Mouse (Mus musculus): ENCODE measurements at regions not wholly inside any gene's neighbourhood (a gene's known extent, or its start where the extent isn't known, plus 50 kb on each side); places are given as distances from the start of the nearest gene placed in this dataset.

DNA sequence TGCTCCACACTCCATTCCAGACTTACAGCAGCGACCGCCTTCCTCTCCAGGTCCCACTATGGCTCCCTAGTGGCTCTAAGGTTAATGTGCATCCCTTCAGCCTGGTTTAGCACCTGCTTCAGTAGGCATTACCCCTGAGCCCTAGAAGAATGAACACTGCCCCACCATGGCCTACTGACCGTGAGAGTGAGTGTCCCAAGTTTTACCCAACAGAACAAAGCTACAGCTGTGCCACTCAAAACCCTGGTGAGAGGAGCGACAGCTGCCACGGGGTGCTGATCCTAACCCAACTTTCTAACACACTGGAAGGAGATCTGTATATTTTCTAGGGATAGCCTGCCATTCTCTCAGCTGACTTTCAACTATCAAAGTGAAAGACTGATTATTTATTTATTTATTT is 208.9 kb upstream of the Klf14 start:
- TF ChIP-seq GATA1 (IDR thresholded peaks at IDR 0.05; ENCODE audit: low read length), result no peak

DNA sequence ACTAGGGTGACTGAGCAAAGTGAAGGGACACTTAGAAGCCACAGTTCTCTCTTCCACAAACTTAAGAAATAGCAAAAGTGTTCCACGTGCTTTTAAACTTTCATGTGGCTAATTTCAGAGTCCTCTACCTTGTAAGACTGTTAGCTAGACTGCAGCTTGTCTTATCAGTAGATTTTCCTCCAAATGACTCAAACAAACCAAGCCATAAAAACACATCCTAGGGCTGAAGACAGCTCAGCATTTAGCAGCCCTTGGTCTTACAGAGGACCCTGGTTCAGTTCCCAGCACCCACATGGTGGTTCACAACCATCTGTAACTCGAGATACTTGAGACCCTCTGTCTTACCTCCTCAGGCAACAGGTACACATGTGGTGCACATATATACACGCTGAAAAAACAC is 209.9 kb upstream of the Klf14 start:
- TF ChIP-seq GATA1 (IDR thresholded peaks at IDR 0.05; ENCODE audit: low read length), result no peak

DNA sequence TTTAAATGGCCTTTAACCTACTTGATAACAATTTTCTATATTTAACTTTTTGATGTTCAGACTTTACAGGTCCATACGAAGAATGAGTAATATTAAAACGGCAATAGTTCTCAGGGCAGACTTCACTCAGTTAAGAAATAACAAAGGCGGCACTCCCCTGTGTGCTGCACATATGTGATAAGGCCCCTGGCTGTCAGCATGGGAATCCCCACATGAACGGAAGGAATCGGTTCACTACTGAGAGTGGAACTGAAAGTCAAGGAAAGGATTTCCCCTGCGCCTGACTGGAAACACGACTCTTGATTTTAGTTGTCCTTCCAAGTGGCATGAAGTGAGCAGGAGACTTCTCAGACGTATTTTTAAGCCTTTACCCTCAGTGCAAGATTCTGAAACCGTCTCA is 210.5 kb upstream of the Klf14 start:
- TF ChIP-seq GATA1 (IDR thresholded peaks at IDR 0.05; ENCODE audit: low read length), result no peak

DNA sequence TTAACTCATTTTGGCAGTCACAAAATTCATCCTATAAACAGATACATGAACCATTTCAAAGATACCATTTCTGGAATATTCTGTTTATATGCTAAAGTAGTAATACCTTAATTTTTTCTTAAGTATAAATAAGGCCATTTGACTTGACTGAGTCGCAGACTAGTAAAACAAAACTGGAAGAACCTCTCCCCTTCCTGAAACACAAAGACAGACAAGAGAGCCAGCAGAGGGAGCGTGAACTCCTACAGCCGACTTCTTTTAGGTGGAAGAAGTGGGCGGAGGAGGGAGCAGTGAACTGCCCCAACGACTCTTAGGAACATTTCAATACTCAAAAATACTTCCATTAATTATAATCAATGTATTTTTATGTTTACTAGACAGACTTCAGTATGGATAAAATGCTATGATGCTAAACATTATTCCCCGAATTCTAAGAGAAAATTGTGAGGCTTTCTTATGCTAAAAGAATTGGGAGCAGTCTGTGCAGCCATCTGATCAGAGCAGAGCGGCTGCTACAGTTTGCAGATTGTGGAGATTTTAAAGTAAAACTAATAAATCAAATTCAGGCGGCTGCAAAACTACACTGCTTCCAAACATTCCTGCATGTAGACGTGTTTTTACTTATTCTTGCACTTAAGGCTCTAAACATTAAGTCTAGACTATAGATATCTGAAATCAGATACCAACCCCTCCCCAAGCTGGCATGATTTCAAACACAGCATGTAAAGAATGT is 211.2 kb upstream of the Klf14 start:
- no peak for TF ChIP-seq GATA1 (IDR thresholded peaks at IDR 0.05; ENCODE audit: low read length)

DNA sequence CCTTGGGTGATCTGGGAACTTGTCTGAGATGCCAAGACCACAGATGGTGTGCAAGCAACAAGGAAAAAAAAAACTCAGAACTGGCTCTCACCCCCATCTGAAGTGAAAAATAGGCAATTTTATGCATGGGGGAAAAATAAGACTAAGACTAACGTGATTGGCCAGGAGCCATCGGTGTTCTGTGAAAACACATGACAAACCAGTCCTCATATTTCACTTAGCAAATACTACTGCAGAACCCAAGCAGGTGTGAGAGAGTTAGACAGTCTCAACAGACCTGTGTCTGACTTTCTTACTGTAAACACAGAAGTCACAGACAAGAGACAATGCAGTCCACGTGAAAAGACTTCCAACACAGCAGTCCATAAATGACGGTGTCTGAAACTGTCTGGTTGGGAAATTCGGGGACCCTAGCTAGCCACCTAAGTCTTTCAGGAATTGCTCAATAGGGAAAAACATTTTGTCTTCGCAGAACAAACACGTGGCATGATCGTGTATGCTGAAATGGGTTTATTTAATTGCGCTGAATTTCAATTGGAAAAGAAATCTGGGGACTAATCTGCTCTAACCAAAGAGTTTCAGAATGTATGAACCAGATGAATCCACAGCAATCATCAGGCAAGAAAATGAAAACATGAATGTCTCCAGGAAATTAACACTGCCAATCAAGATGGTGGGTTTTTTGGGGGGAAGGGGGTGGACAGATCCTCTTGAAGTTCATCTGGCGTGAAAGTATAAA is 213.1 kb upstream of the Klf14 start:
- no peak for TF ChIP-seq GATA1 (IDR thresholded peaks at IDR 0.05; ENCODE audit: low read length)

DNA sequence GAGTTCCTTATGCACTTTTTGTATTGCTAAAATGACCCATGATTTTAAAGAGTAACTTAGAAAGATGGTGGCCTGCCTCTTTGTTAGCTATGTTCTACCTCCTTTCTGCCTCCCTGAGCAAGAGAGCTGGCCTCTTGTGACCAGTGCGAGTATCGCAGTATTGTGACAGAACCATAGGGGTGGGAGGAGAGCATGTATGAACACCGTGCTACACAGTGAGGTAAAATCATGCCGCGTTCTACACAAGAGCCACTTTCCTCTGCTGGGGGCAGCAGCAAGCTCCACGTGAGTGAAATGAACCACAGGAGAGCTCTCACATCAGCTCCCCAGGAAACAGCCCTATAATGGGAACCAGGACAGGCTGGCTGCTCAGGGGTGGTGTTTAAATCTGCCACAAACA is 216.9 kb upstream of the Klf14 start:
- no peak for TF ChIP-seq GATA1 (IDR thresholded peaks at IDR 0.05; ENCODE audit: low read length)

DNA sequence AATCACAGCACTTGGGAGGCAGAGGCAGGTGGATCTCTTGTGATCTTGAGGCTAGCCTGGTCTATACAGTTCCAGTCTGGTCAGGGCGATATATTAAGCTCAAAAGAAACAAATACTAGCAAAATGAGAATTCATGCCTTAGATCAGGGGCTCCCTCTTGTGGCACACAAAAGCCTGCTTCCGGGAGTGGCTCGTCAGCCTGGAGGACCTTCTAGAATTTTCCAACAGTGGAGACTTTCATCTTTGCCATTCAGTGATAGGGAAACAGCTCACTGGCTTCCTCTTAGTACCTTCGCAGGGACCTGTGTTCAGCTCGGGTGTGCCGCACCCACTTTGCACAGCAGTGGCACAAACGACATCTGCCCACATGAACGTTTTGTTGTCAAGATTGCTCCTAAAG is 217.5 kb upstream of the Klf14 start:
- no peak for TF ChIP-seq GATA1 (IDR thresholded peaks at IDR 0.05; ENCODE audit: low read length)

DNA sequence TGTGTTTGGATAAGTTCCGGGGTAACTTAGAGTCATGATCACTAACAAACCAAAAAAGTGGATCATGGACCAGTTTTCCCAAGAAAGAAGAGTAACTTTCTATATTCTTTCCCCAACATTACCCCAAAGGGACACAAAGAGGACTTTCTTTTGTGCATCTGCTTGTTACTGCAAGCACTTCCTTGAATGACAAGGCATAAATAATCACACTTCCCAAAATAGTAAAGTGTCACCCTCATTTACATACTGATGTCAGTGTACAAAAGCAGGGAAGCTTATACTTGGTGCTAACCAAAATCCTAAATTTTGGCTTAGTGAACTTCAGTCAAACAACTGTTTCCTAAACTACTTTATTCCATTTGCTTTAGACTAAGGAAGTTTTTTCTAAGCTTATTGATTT is 218.0 kb upstream of the Klf14 start:
- no peak for TF ChIP-seq GATA1 (IDR thresholded peaks at IDR 0.05; ENCODE audit: low read length)

DNA sequence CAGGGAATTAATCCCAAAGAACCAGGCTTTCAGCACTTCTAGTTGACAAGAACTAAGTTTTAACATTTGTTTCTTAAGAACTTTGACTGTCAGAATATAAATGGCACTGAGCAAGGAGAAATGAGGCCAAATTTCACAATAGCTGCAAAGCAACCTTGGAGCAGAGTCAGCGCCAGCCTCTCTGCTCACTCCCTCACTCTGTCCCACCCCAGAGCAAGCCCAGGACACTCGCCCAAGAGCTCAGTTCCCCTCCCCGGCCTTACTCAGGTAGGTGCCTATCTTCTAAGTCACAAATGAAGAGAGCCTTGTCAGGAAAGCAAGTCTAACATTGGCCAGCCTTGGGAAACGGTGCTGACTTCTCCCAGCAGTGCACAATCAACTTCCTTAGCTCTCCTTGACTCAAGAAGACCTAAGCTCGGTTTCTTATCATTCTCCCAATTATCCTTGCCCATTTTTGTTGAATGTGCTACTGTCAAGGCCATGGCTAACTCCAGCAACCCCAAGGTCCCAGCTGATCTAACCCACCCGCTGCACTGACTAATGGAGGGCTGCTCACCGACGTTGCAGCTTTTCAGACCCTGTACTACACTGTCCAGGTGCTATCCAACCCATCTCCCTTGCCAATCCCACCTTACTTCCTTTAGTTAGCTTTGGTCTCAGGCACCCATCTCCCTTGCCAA is 219.5 kb upstream of the Klf14 start:
- TF ChIP-seq GATA1 (IDR thresholded peaks at IDR 0.05; ENCODE audit: low read length), result no peak

DNA sequence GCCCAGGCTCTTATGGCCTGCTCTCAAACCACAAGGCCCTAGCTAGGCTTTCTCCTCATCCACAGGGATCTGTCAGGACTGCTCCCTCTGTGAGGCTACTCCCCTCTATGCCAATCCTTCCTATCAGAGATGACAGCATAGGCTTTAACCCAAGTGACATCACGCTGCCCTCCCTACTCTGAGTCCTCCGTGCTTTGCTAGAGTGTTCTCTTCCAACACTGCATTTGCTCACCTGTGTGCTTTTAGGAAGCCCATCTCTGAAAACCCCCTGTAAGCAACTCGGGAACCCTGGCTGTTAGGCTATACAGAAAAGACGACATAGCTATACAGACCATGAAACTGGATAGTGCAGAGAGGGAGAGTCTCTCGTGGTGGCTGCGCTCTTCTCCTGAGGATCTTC is 216.3 kb upstream of the Mkln1 start:
- TF ChIP-seq GATA1 (IDR thresholded peaks at IDR 0.05; ENCODE audit: low read length), result no peak

DNA sequence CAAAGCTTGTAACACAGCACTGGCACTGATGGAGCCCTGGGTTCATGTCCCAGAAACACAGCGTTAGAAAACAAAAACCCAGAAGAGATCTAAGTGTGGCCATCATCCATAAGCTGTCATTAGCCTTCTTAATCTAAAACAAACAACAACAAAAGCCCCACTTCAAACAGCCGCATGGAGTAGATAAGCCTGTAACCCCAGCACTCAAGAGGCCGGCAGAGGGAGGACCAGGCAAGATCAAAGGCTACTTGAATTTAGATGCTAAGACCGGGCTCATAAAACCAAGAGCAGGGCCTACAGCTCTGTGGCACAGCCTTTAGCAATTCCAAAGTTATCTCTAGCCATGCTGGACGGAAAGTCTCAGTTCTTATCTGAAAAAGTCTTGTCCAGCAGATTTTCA is 215.4 kb upstream of the Mkln1 start:
- TF ChIP-seq GATA1 (IDR thresholded peaks at IDR 0.05; ENCODE audit: low read length), result no peak

DNA sequence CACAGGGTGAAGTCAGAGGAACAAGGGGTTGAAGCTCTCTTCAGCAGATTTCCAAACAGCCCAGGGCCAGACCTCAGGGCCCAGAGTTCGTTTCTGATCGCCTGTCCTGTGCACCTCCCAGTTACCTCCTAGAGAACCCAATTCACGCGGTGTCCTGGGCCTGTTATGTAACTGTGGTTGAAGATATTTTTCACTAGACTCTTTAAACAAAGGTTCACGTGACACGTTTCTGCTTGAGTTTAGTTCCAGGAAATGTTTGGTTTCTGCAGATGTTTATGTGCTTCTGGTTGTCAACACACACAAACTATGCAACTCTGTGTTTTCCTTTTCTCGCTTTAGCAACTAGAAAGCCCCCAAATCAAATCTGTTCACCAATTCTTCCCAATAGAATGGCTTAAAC is 214.0 kb upstream of the Mkln1 start:
- no peak for TF ChIP-seq GATA1 (IDR thresholded peaks at IDR 0.05; ENCODE audit: low read length)

DNA sequence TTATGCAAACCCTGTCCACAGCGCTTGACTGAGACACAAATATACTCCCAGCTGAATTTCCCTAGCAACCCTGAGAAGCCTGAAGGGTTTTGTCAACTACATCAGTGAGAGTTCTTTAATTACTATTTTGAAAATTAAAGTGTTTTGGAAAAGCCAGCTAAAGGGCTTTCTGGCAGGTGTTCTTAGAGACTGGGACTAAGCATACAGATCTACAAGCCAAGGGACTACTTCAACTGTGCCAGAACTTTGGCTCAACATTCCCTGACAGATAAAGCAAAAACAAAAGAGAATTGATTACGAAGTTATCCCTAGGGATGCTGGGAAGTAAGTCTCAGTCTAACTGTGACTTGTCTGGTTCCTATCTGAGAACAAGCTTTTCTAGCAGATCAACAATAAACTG is 213.4 kb upstream of the Mkln1 start:
- no peak for TF ChIP-seq GATA1 (IDR thresholded peaks at IDR 0.05; ENCODE audit: low read length)

DNA sequence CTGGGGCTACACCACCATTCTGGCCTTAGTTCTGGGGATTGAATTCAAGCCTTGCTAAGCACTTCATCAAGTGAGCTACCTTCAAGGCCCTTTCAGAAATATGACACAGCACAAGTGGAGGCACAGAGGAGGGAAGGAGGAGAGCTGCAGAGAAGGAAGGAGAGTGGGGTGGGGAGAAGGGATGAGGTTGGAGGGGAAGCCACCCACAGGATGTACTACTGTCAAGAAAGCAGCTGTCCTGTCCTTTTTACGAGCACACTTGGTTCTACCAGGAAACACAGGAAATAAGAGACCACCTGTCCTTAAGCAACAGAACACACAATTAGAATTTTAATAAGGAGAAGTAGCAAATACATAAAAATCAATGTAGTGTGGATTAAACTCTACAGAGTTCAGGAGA is 210.5 kb upstream of the Mkln1 start:
- no peak for TF ChIP-seq GATA1 (IDR thresholded peaks at IDR 0.05; ENCODE audit: low read length)

DNA sequence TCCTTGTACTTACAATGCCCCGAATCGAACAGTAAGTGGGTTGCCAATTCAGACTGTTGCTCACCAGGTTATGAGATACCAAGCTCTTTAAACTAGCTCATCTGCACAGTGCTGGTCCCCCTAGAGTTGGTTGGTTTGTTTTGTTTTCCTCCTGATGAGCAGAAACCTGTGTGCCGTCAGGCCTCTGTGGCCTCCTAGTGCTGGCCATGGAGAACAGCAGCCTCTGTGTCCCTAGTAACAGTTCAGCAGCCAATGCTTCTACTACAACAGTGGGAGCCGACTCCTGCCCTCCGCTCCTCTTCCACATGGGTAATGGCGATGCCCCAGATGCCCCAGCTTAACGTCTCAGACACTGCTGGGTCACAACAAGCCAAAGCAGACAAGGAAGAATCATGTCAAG is 209.5 kb upstream of the Mkln1 start:
- no peak for TF ChIP-seq GATA1 (IDR thresholded peaks at IDR 0.05; ENCODE audit: low read length)

DNA sequence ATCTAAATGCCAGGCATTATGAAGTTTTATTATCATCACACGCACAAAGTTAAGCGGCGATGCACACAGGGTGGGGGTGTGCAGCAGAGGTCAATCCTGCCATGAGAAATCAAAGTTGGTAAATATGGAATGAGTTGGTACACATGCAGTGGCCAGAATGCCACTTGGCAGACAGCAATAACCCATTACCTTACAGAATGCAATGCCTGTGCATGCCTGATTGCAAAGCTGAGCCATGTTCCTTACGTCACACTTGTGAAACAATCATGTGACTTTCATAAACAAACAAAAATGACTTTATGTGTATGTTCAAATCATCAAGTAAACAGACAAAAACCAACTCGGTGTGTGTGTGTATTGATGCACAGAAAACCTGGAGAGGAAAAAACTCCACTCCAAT is 208.5 kb upstream of the Mkln1 start:
- no peak for TF ChIP-seq GATA1 (IDR thresholded peaks at IDR 0.05; ENCODE audit: low read length)
